Mouse (Mus musculus): ENCODE data around the gene B9d2.

DNA sequence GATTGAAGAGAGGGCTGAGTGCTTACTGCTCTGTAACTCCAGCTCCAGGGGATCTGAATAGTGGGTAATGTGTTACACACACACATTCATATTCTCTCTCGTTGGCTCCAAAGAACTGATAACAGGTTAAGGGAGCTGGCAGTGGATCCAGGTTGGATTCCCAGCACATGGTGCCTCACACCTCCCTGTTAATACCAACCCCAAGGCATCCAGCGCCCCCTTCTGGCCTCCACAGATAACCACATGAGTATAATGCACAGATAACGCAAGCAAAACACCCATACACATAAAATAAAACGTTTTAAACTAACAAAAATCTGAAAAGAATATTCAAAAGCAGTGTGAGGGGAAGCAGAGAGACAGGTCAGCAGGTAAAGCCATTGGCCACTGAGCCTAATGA, 8.1 kb upstream of the B9d2 start:
- TF ChIP-seq CTCF (IDR thresholded peaks at IDR 0.05; ENCODE audit: low read depth) (peak; percentile 59), EP300 (IDR thresholded peaks at IDR 0.05; ENCODE audit: low read depth) (no peak)

All from liver, embryonic 14.5 days (tissue).